Mouse (Mus musculus) bone marrow macrophage, adult 2 months (primary cell): ENCODE results near the gene Tnrc18.

Experiments
- CTCF ChIP-seq: IDR thresholded peaks from 2 replicates; pipeline ENCODE4 v1.5.1; 2012; ENCODE audit warnings: low read depth, mild to moderate bottlenecking, low read length, moderate library complexity
- POLR2A ChIP-seq: IDR thresholded peaks from 2 replicates; pipeline ENCODE4 v1.6.1; 2012; ENCODE audit warnings: mild to moderate bottlenecking, low read depth, low read length, borderline replicate concordance

- TF ChIP-seq POLR2A, result no peak
- no peak for TF ChIP-seq CTCF
Measured at GRCm38 (mm10) chr5:142782459-142783141, 34.9 kb downstream of the Tnrc18 start.
